Mouse (Mus musculus) spleen, adult 2 months (tissue): ENCODE measurements around the gene Lgr4. TPM values are rescaled to one million over a fixed set of nuclear protein-coding genes. Genes with fewer than 3 reads are reported as not detected.

Source experiments
- DNase-seq, 2 experiments: peaks; one replicate each; pipeline versions ENCODE4 v3.0.0 to v3.0.0-alpha.2; 2012 to 2021; ENCODE audit warnings: low spot score in 2 of 2, low read depth in 1 of 2
- H3K27ac ChIP-seq: fragments of 200-500 bp; 2 replicates; pipeline ENCODE4 v1.5.1; 2012; ENCODE audit warnings: low read length, inconsistent platforms; ENCODE audit not compliant: insufficient read depth
- H3K27me3 ChIP-seq: fragments of 200-500 bp; 2 replicates; pipeline ENCODE4 v1.6.1; 2012; ENCODE audit warnings: mild to moderate bottlenecking, moderate library complexity, low read length, inconsistent platforms; ENCODE audit not compliant: control insufficient read depth, insufficient read depth
- H3K36me3 ChIP-seq: fragments of 200-500 bp; 2 replicates; pipeline ENCODE4 v1.6.1; 2012; ENCODE audit warnings: mild to moderate bottlenecking, low read length, inconsistent platforms; ENCODE audit not compliant: control insufficient read depth, insufficient read depth
- H3K4me1 ChIP-seq: fragments of 200-500 bp; 2 replicates; pipeline ENCODE4 v1.6.1; 2011; ENCODE audit warnings: inconsistent platforms; ENCODE audit not compliant: control insufficient read depth, insufficient read depth, insufficient read length
- H3K4me3 ChIP-seq: fragments of 200-500 bp; 2 replicates; pipeline ENCODE4 v1.5.1; 2011; ENCODE audit warnings: mild to moderate bottlenecking, inconsistent platforms; ENCODE audit not compliant: insufficient read depth, insufficient read length; ENCODE audit errors: extremely low read depth
- CTCF ChIP-seq: fragments of 200-500 bp; IDR thresholded peaks from 2 replicates; pipeline ENCODE4 v1.5.1; 2011; ENCODE audit warnings: mild to moderate bottlenecking, inconsistent platforms; ENCODE audit not compliant: insufficient read depth, insufficient read length, insufficient replicate concordance; ENCODE audit errors: extremely low read depth
- POLR2A ChIP-seq: fragments of 200-500 bp; IDR thresholded peaks from 2 replicates; pipeline ENCODE4 v1.6.1; 2011; ENCODE audit warnings: low read depth, low read length, inconsistent platforms
- WGBS: fragments of 180-500 bp; shearing (Covaris S2); methylation state at CpG from one replicate; pipeline ENCODE4 v1.1.7; 2018; 5-methylcytosine and 5-hydroxymethylcytosine counted together
- polyA plus RNA-seq: library from polyadenylated mRNA; depleted of rRNA; stranded (reverse); fragments of >200 nt; gene quantifications from 2 replicates; pipeline ENCODE4 v1.2.3, GENCODE M21; 2012

Lgr4 gene
- polyA plus RNA-seq, 1 experiment, result 0.65 TPM

- Histone ChIP-seq H3K4me1 (no peaks in the 10 kb centered on the region), H3K36me3 (no peaks in the 10 kb centered on the region), H3K27ac (no peak overlapping the region), H3K27me3 (no peaks in the 10 kb centered on the region), H3K4me3 (no peak overlapping the region)
- no peak for TF ChIP-seq POLR2A
- TF ChIP-seq CTCF, result no peak
- DNase-seq, result no peak
Measured at GRCm38 (mm10) chr2:109993404-109993803, 76.0 kb downstream of the Lgr4 start.

DNA sequence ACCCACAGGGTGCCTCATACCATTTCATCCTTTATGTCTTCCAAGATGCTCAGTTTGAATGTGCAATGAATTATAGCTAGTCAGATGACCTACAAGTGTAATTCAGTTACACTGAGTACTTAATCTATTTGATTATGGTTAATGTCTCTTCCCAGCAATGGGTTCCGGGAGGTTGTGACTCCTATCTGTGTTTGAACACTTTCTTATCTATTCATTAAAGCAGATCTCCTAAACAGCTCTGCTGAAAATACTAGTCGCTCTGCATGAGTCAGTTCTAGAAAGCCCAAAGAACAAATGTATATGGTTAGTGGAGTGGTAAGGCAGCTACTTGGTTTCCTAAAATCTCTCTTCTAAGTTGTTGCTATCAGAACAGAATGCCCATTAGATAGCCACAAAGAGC lies 77.6 kb downstream of the Lgr4 start:
- Histone ChIP-seq H3K27ac (no peak overlapping the region), H3K4me1 (no peaks in the 10 kb centered on the region), H3K27me3 (no peaks in the 10 kb centered on the region), H3K4me3 (no peak overlapping the region), H3K36me3 (no peaks in the 10 kb centered on the region)
- TF ChIP-seq CTCF (no peak), POLR2A (no peak)
- DNase-seq, result no peak
- 83% methylated on average over 2 of the region's 2 CpGs for WGBS

- Histone ChIP-seq H3K4me1 (no peaks in the 10 kb centered on the region), H3K36me3 (no peaks in the 10 kb centered on the region), H3K4me3 (no peak overlapping the region), H3K27me3 (no peaks in the 10 kb centered on the region), H3K27ac (no peak overlapping the region)
- 73% methylated on average over 12 of the region's 12 CpGs for WGBS
- TF ChIP-seq CTCF (no peak), POLR2A (no peak)
- no peak for DNase-seq
Measured at GRCm38 (mm10) chr2:109996411-109996810, 79.0 kb downstream of the Lgr4 start.

- TF ChIP-seq CTCF, result no peak
- no peak for TF ChIP-seq POLR2A
- H3K27ac ChIP-seq, result no peak overlapping the region
- no peaks in the 10 kb centered on the region for H3K27me3 ChIP-seq
- no peaks in the 10 kb centered on the region for H3K36me3 ChIP-seq
- H3K4me1 ChIP-seq, result no peaks in the 10 kb centered on the region
- 90% methylated on average over 1 of the region's 1 CpGs for WGBS
- no peak overlapping the region for H3K4me3 ChIP-seq
- DNase-seq, result no peak
Measured at GRCm38 (mm10) chr2:110004668-110005067, 87.2 kb downstream of the Lgr4 start.

DNA sequence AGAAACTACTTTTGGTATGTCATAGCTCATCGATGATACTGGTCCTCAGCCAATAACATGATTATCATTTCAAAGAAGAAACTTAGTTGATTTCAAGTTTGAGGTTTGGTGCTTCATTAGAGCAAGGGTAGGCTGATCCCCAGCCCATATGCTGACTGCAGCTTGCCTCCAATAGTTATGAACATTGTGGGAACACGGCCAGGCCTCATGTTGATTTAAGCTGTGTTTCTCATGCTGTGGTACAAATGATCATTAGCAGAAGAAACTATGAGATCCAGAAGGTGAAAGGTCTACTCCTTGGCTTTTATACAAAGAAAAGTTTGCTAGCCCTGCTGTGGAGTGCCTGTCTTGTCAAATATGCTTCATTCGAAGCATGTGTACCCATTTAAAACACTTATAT lies 87.7 kb downstream of the Lgr4 start:
- WGBS, result 92% methylated on average over 3 of the region's 3 CpGs
- H3K27ac ChIP-seq, result no peak overlapping the region
- no peak overlapping the region for H3K4me3 ChIP-seq
- DNase-seq, result no peak
- TF ChIP-seq POLR2A (no peak), CTCF (no peak)
- no peaks in the 10 kb centered on the region for H3K27me3 ChIP-seq
- H3K4me1 ChIP-seq, result no peaks in the 10 kb centered on the region
- H3K36me3 ChIP-seq, result no peaks in the 10 kb centered on the region

GRCm38 (mm10) chr2:110005596-110006239 lies 88.3 kb downstream of the Lgr4 start:
- WGBS, result 84% methylated on average over 3 of the region's 3 CpGs
- no peaks in the 10 kb centered on the region for H3K36me3 ChIP-seq
- no peak overlapping the region for H3K4me3 ChIP-seq
- no peak for DNase-seq
- no peaks in the 10 kb centered on the region for H3K27me3 ChIP-seq
- H3K27ac ChIP-seq, result no peak overlapping the region
- TF ChIP-seq POLR2A, result no peak
- TF ChIP-seq CTCF, result no peak
- no peaks in the 10 kb centered on the region for H3K4me1 ChIP-seq

- no peaks in the 10 kb centered on the region for H3K4me1 ChIP-seq
- DNase-seq, result no peak
- no peak overlapping the region for H3K4me3 ChIP-seq
- TF ChIP-seq POLR2A, result no peak
- no peak for TF ChIP-seq CTCF
- WGBS, result 77% methylated on average over 10 of the region's 10 CpGs
- H3K27me3 ChIP-seq, result no peaks in the 10 kb centered on the region
- H3K27ac ChIP-seq, result no peak overlapping the region
- H3K36me3 ChIP-seq, result no peaks in the 10 kb centered on the region
Measured at GRCm38 (mm10) chr2:110007423-110008267, 90.2 kb downstream of the Lgr4 start.
